Mouse (Mus musculus) heart, embryonic 12.5 days (tissue): ENCODE measurements around the gene Tmem202. TPM values are rescaled to one million over a fixed set of nuclear protein-coding genes. Genes with fewer than 3 reads are reported as not detected.

Source experiments
- ATAC-seq: fragments of 200-750 bp; cut with Nextera tagmentation; 2 replicates; pipeline ENCODE4 v1.8.0; 2017; ENCODE audit warnings: moderate TSS enrichment, moderate library complexity; ENCODE audit not compliant: insufficient number of reproducible peaks, low FRiP score
- H3K27ac ChIP-seq: fragments of 300-500 bp; sonication (generic); 2 replicates; pipeline ENCODE4 v1.5.1; 2016; ENCODE audit warnings: mild to moderate bottlenecking, moderate library complexity; ENCODE audit not compliant: poor library complexity, severe bottlenecking
- H3K27me3 ChIP-seq: fragments of 300-500 bp; sonication (generic); replicated peaks from 2 replicates; pipeline ENCODE4 v1.6.1; 2016; ENCODE audit warnings: mild to moderate bottlenecking, moderate library complexity
- H3K36me3 ChIP-seq: fragments of 300-500 bp; sonication (generic); 2 replicates; pipeline ENCODE4 v1.6.1; 2016; ENCODE audit warnings: mild to moderate bottlenecking, moderate library complexity
- H3K4me1 ChIP-seq: fragments of 300-500 bp; sonication (generic); replicated peaks from 2 replicates; pipeline ENCODE4 v1.6.1; 2016; ENCODE audit warnings: mild to moderate bottlenecking
- H3K4me2 ChIP-seq: fragments of 300-500 bp; sonication (generic); 2 replicates; pipeline ENCODE4 v1.6.1; 2016; ENCODE audit warnings: mild to moderate bottlenecking, moderate library complexity
- H3K4me3 ChIP-seq: fragments of 300-500 bp; sonication (generic); 2 replicates; pipeline ENCODE4 v1.5.1; 2016; ENCODE audit warnings: mild to moderate bottlenecking
- H3K9ac ChIP-seq: fragments of 300-500 bp; sonication (generic); 2 replicates; pipeline ENCODE4 v1.6.1; 2016; ENCODE audit warnings: mild to moderate bottlenecking, moderate library complexity
- H3K9me3 ChIP-seq: fragments of 300-500 bp; sonication (generic); replicated peaks from 2 replicates; pipeline ENCODE4 v1.6.1; 2016; ENCODE audit warnings: mild to moderate bottlenecking, moderate library complexity
- WGBS: fragments of 180-500 bp; shearing (Covaris S2); methylation state at CpG from one replicate; pipeline ENCODE4 v1.1.7; 2016; 5-methylcytosine and 5-hydroxymethylcytosine counted together
- polyA plus RNA-seq: library from polyadenylated mRNA; unstranded; fragments of >200 nt; fragmentation: Nextera tagmentation; extraction: Ambion mirVana; gene quantifications from 2 replicates; pipeline ENCODE4 v1.2.1, GENCODE M21; 2016

Tmem202 gene
- polyA plus RNA-seq = 0.64 TPM in 1 of 2 replicates, not detected in the other

- WGBS = 2% methylated on average over 55 of the region's 55 CpGs
- H3K27ac ChIP-seq = peak within 1 kb of the TSS; percentile 2; the same call in 1 of the 2 replicates
- H3K9me3 ChIP-seq = no peaks in the 10 kb centered on the region
- H3K4me3 ChIP-seq = peak within 1 kb of the TSS; percentile 63
- peaks cover 7% of the 10 kb centered on the region; the same call in 1 of the 2 replicates for H3K27me3 ChIP-seq
- peak within 1 kb of the TSS; percentile 78 for H3K9ac ChIP-seq
- H3K4me1 ChIP-seq = peaks cover 34% of the 10 kb centered on the region
- peak within 1 kb of the TSS; percentile 76 for H3K4me2 ChIP-seq
- no peaks in the 10 kb centered on the region for H3K36me3 ChIP-seq
- peak; percentile 86 for ATAC-seq
Measured at GRCm38 (mm10) chr9:59539441-59540137, at the start of gene Tmem202, which contains the start of gene Hexa. Gene Tmem202, minus strand, starts transcription at chr9:59539847. Gene Hexa, plus strand, starts transcription at chr9:59539540.

DNA sequence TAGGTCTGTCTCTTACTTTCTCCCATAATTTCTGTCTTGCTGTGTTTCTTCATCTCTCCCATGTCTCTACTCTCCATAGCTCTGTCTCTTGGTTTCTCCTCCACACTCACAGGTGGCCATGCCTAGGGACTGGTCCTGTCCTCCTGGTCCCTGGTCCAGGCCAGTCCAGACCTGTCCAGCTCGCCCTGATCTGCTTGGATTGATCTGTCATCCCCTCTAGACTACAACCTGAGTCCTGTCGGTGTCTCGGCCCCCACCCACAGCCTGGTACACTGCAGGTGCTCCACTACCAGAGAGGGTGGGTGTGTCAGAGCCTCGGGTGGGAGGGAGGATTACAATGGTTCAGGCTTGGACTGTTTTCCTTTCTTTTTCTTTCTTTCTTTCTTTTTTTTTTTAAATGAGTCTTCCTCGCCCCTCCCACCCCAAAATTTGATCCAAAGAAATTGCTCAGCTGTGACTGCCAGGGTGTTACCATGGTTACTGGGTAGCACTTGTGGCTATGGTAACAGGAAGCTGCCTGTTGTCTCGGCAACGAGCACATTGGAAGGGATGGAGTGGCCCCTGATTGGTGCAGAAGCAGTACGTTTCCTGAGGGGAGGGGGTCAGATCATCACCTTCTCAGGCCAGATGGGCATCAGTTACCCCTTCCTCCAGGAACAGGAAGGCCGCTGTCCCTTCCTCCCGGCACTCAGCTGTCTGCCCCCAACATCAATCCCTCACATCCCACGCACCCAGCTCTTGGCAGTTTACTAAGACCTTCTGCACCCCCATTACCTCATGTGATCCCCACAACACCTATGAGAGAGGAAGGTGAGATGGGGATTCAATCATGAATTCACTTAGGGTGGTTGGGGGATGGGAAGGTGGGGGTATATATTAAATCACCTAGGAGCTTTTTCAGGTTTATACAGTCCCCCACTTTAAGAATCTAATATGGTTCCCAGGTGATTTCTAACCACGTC, 49.3 kb upstream of the Tmem202 start:
- H3K4me2 ChIP-seq = no peak overlapping the region
- peaks cover 36% of the 10 kb centered on the region for H3K27me3 ChIP-seq
- 45% methylated on average over 12 of the region's 12 CpGs for WGBS
- no peaks in the 10 kb centered on the region for H3K36me3 ChIP-seq
- 0 out of 2 replicates have a peak, but pooled peaks have one; percentile 22 for ATAC-seq
- H3K4me1 ChIP-seq = no peaks in the 10 kb centered on the region
- no peak overlapping the region for H3K27ac ChIP-seq
- no peaks in the 10 kb centered on the region for H3K9me3 ChIP-seq
- no peak overlapping the region for H3K4me3 ChIP-seq
- no peak overlapping the region for H3K9ac ChIP-seq

GRCm38 (mm10) chr9:59588252-59588651, 48.6 kb upstream of the Tmem202 start:
- Histone ChIP-seq H3K27me3 (peaks cover 41% of the 10 kb centered on the region), H3K36me3 (no peaks in the 10 kb centered on the region), H3K27ac (no peak overlapping the region), H3K4me2 (no peak overlapping the region), H3K9ac (no peak overlapping the region), H3K4me3 (no peak overlapping the region), H3K9me3 (no peaks in the 10 kb centered on the region), H3K4me1 (no peaks in the 10 kb centered on the region)
- no peak for ATAC-seq
- 67% methylated on average over 5 of the region's 5 CpGs for WGBS

- WGBS = 5% methylated on average over 13 of the region's 13 CpGs
- H3K9me3 ChIP-seq = no peaks in the 10 kb centered on the region
- peaks cover 49% of the 10 kb centered on the region for H3K27me3 ChIP-seq
- no peaks in the 10 kb centered on the region for H3K4me1 ChIP-seq
- no peak for ATAC-seq
- H3K27ac ChIP-seq = no peak overlapping the region
- peak overlapping the region; percentile 65 for H3K4me2 ChIP-seq
- no peaks in the 10 kb centered on the region for H3K36me3 ChIP-seq
- peak overlapping the region; percentile 29 for H3K4me3 ChIP-seq
- peak overlapping the region; percentile 32; the same call in 1 of the 2 replicates for H3K9ac ChIP-seq
Measured at GRCm38 (mm10) chr9:59584871-59585308, 45.2 kb upstream of the Tmem202 start.

DNA sequence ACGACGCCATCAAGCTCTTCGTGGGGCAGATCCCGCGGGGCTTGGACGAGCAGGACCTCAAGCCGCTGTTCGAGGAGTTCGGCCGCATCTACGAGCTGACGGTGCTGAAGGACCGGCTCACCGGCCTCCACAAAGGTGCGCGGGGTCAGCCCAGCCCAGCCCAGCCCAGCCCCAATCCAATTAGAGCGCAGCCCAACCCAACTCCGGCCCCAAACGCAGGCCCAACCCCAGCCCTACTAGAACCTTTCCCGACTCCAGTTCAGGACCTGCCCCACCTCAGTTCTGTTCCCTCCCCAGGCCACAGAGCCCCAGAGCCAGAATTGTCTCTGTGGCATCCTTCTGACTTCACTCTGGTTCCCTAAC, 38.8 kb upstream of the Tmem202 start:
- peak; percentile 36 for ATAC-seq
- Histone ChIP-seq H3K4me2 (peak overlapping the region; percentile 73), H3K4me1 (peaks cover 10% of the 10 kb centered on the region; the same call in 1 of the 2 replicates), H3K4me3 (peak overlapping the region; percentile 50), H3K36me3 (no peaks in the 10 kb centered on the region), H3K9me3 (no peaks in the 10 kb centered on the region), H3K9ac (no peak overlapping the region), H3K27me3 (peaks cover 45% of the 10 kb centered on the region), H3K27ac (no peak overlapping the region)
- WGBS = 1% methylated on average over 20 of the region's 20 CpGs

DNA sequence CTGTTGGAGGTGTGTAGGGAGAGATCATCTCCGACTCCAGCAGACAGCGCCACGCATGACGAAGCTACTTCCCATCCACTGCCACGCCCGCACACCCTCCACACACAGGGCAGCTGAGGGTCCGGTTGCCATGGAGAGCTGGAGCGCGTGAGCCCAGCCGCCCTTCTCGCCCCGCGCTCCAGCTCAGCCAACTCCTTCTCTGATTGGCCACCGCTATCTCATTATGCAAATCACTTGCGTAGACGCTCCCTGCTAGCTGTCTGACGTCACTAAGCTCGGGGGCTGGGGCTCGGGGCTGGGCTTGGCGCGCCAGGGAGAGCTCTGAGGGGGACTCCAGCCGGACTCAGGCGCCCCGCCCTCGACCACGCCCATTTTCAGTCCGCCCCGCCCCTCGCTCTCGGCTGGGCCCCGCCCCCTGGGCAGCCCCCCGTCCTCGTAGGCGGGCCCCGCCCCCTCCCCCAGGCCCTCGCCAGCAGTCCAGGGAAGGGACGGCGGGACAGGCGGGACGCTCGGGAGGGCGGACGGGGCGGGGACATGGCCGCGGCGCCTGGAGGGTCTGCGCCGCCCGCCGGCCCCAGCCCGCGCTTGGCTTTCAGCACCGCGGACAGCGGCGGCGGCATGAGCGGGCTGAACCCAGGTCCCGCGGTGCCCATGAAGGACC, 38.3 kb upstream of the Tmem202 start, which contains the start of gene Celf6:
TSS of gene Celf6 (plus strand) at position 74 of the 661 bp plus-strand sequence.
- no peaks in the 10 kb centered on the region for H3K36me3 ChIP-seq
- WGBS = under 1% methylated on average over 53 of the region's 61 CpGs
- no peaks in the 10 kb centered on the region for H3K9me3 ChIP-seq
- ATAC-seq = peak; percentile 97
- peak within 1 kb of the TSS; percentile 50 for H3K4me3 ChIP-seq
- no peak within 1 kb of the TSS for H3K27ac ChIP-seq
- H3K4me2 ChIP-seq = peak within 1 kb of the TSS; percentile 73
- H3K9ac ChIP-seq = no peak within 1 kb of the TSS
- peaks cover 43% of the 10 kb centered on the region for H3K27me3 ChIP-seq
- H3K4me1 ChIP-seq = peaks cover 10% of the 10 kb centered on the region; the same call in 1 of the 2 replicates

DNA sequence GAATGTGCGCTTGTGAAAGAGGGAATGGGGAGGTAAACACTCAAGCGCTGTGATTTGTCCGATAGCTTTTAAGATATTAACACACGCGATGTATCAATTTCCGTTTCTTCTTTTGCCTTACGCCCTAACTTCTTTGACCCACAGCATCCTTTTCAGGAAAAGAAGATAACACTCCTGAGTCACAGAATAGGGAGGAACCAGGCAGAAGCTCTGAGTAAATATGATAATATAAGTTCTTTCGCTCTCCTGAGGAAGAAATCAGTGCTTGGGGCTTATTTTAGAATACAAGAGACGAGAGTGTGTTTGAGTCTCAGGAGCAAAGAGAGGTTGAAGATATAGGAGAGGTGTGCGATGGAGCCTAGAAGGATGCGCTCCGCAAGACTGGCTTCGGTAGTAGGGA, 37.8 kb upstream of the Tmem202 start:
- H3K27me3 ChIP-seq = peaks cover 41% of the 10 kb centered on the region

DNA sequence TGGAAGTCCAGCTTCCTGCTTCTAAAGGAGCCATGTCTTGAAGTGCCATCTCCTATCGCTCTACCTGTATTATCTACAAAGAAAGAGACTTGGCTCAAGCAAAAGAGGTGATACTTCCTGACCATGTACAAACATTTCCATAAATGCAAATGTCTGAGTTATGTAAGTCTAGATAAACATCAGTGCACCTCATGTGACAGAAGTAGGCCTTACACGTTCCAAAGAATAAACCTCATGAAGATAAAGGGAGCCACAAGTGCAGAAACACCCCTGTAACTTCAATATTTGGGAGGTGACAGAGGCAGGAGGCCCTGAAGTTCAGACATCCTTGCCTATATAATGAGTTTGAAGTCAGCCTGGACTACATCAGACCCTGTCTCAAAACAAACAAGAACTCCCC, 32.2 kb upstream of the Tmem202 start:
- H3K9me3 ChIP-seq = no peaks in the 10 kb centered on the region
- H3K4me2 ChIP-seq = no peak overlapping the region

More for the DNA sequence above, 37.8 kb upstream of the Tmem202 start:
- ATAC-seq = no peak
- peak overlapping the region; percentile 73 for H3K4me2 ChIP-seq
- no peaks in the 10 kb centered on the region for H3K9me3 ChIP-seq
- H3K4me3 ChIP-seq = peak overlapping the region; percentile 50
- H3K36me3 ChIP-seq = no peaks in the 10 kb centered on the region
- H3K27ac ChIP-seq = no peak overlapping the region
- 13% methylated on average over 13 of the region's 13 CpGs for WGBS
- H3K4me1 ChIP-seq = peaks cover 10% of the 10 kb centered on the region; the same call in 1 of the 2 replicates
- H3K9ac ChIP-seq = no peak overlapping the region

DNA sequence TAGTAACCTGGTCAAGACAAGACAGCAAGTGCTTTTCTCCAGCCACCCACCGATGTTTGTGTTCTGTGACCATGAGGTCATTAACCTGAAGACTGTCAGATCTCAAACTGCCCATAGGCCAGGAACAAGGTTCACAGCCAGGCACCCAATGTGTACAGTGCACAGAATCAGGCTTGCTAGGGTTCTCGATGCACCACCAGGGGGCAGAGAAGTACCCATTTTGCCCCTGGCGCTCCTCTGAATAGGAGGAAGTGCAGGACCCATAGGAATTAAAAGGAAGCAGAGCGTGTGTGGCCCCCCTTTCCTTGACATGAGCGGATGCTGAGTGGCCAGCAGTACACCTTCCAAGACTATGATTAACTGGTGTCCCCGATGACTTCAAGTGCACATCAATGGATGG, 27.5 kb upstream of the Tmem202 start:
- Histone ChIP-seq H3K27me3 (no peaks in the 10 kb centered on the region), H3K27ac (no peak overlapping the region), H3K9ac (no peak overlapping the region), H3K36me3 (peaks cover 29% of the 10 kb centered on the region), H3K4me1 (no peaks in the 10 kb centered on the region), H3K4me2 (no peak overlapping the region), H3K4me3 (no peak overlapping the region), H3K9me3 (no peaks in the 10 kb centered on the region)
- 24% methylated on average over 6 of the region's 6 CpGs for WGBS
- ATAC-seq = peak; percentile 66

More for the DNA sequence above, 32.2 kb upstream of the Tmem202 start:
- WGBS = 69% methylated on average over 2 of the region's 2 CpGs
- Histone ChIP-seq H3K4me3 (no peak overlapping the region), H3K27me3 (0 out of 2 replicates have a peak, but pooled peaks cover 11% of the 10 kb centered on the region), H3K9ac (no peak overlapping the region), H3K36me3 (no peaks in the 10 kb centered on the region), H3K27ac (no peak overlapping the region), H3K4me1 (no peaks in the 10 kb centered on the region)
- ATAC-seq = no peak

- Histone ChIP-seq H3K27ac (no peak overlapping the region), H3K36me3 (peaks cover 43% of the 10 kb centered on the region), H3K9me3 (no peaks in the 10 kb centered on the region), H3K4me2 (no peak overlapping the region), H3K4me3 (no peak overlapping the region), H3K4me1 (peaks cover 4% of the 10 kb centered on the region; the same call in 1 of the 2 replicates), H3K27me3 (no peaks in the 10 kb centered on the region), H3K9ac (no peak overlapping the region)
- 17% methylated on average over 4 of the region's 4 CpGs for WGBS
- no peak for ATAC-seq
Measured at GRCm38 (mm10) chr9:59565600-59565999, 26.0 kb upstream of the Tmem202 start.
